Mouse (Mus musculus): ENCODE results near the gene Trmo.

Gene Trmo

GRCm38 (mm10) chr4:46337990-46338389 is 51.2 kb downstream of the Trmo start:
- DNase-seq = no peak

GRCm38 (mm10) chr4:46335846-46336245 is 53.4 kb downstream of the Trmo start:
- no peak for DNase-seq

DNA sequence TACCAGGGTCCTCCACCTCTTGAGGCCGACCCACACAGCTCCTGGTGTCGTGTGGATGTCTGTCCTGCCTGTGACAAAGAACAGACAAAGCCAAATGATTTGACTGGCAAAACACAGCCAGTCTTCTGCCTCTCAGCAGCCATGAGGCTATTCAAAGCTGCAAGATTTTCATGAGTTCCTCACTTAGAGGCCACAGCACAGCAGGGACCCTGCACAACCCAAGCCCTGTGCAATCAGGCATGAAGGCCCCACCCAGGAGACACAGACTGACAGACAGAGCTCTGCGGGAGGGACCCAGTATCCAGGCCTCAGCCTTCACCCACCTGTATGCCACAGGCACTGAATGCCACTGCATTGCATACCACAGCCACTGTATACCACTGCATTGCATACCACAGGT is 60.3 kb downstream of the Trmo start:
- DNase-seq = no peak
